Mouse (Mus musculus) liver (tissue): Measurements from ENCODE around the gene Ggnbp2.

Experiments used
- DNase-seq: peaks from one replicate; pipeline ENCODE4 v3.0.0-alpha.2; 2020; ENCODE audit warnings: mixed read lengths

The Ggnbp2 gene

GRCm38 (mm10) chr11:84822487-84822886, 48.1 kb downstream of the Ggnbp2 start:
- DNase-seq = peak; percentile 88

- DNase-seq = peak; percentile 33
Observed at GRCm38 (mm10) chr11:84821131-84821770, 49.4 kb downstream of the Ggnbp2 start.

- peak; percentile 97 for DNase-seq
Observed at GRCm38 (mm10) chr11:84818961-84819692, 51.5 kb downstream of the Ggnbp2 start, which contains the start of gene Mrm1. Gene Mrm1, minus strand, starts transcription at chr11:84819515.

- peak; percentile 91 for DNase-seq
Observed at GRCm38 (mm10) chr11:84818085-84818960, 52.3 kb downstream of the Ggnbp2 start.

- peak; percentile 46 for DNase-seq
Observed at GRCm38 (mm10) chr11:84817362-84817761, 53.3 kb downstream of the Ggnbp2 start.

GRCm38 (mm10) chr11:84813724-84814510, 56.7 kb downstream of the Ggnbp2 start:
- peak; percentile 79 for DNase-seq

- no peak for DNase-seq
Observed at GRCm38 (mm10) chr11:84804373-84804772, 66.2 kb downstream of the Ggnbp2 start.

- DNase-seq = peak; percentile 82
Observed at GRCm38 (mm10) chr11:84797627-84798353, 72.8 kb downstream of the Ggnbp2 start.

- no peak for DNase-seq
Observed at GRCm38 (mm10) chr11:84797026-84797425, 73.6 kb downstream of the Ggnbp2 start.

GRCm38 (mm10) chr11:84794496-84795113, 76.0 kb downstream of the Ggnbp2 start:
- peak; percentile 68 for DNase-seq

GRCm38 (mm10) chr11:84793545-84793944, 77.1 kb downstream of the Ggnbp2 start:
- DNase-seq = no peak

- DNase-seq = no peak
Observed at GRCm38 (mm10) chr11:84790383-84790782, 80.2 kb downstream of the Ggnbp2 start.
